Mouse (Mus musculus): Measurements from ENCODE around the gene Glipr1l2. TPM values are rescaled to one million over a fixed set of nuclear protein-coding genes. Genes with fewer than 3 reads are reported as not detected.
"Not testable (repeated sequence)": the region's sequence is repeated elsewhere in the genome, so short reads cannot be mapped to it uniquely, and the experiment has no call there.

Gene Glipr1l2
- not detected in 2 replicates for polyA plus RNA-seq (2012; rRNA removed)

DNA sequence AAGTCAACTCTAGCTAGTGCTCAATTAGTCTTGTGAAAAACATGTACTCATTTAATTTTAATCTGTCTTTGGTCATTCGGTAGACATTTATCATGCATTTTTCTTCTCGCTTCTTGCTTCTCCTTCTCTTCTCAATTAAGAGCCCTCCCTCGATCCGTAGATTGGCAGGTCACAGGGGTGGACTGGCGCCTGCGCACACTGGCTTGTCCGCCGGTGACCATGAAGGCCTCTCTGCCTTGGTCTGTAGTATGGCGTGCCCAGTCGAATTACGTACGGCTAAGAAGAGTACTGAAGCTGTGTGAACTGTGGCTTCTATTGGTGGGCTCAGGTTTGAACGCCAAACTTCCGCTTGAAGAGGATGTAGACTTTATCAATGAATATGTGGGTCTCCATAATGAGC is at the start of gene Glipr1l2:
Gene Glipr1l2 (plus strand): TSS at position 198 of the 400 bp plus-strand sequence.
- no peak for DNase-seq (ENCODE audit: extremely low spot score in 1 of 2, low spot score in 1 of 2)

DNA sequence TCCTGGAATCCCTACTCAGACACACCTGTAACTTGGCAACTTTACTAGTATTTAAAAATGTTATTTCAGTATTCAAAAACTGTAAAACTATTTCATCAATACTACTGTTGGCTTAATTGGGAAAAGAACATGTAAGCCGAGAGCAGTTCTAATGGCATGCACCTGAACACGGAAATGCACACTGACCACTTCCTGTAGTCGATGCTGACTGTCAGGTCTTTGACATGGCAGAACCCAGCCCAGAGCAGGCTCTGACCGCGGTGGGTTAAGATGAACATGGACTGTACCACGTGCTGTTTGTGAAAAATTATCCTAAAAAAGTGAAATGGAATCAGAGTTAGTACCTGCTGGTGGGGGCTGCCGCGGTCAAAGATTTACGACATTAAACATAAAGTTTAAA is 39.6 kb upstream of the Glipr1l2 start:
- DNase-seq (ENCODE audit: extremely low spot score in 1 of 2, low spot score in 1 of 2): not testable (repeated sequence)

DNA sequence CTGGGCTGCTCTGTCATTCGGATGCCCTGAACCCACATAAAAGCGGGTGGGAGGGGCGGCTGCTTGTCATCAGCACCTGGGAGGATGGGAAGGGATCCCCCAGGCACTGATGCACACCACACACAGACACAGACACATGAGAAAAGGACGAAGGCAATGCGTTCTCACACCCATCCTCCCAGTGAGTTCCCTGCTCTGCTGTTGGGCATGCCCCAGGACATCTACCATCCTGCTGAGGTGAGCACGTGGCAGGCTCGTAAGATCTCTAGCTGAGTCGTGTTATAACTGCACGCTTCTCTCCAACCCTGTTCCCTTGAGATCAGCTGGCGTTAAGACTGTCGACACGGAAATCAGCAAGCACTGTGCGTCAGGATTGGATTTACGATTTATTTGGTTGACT is 38.9 kb upstream of the Glipr1l2 start:
- not testable (repeated sequence) for DNase-seq (ENCODE audit: extremely low spot score in 1 of 2, low spot score in 1 of 2)

GRCm38 (mm10) chr10:112051220-112051619 is 31.9 kb upstream of the Glipr1l2 start:
- DNase-seq (ENCODE audit: extremely low spot score in 1 of 2, low spot score in 1 of 2): no peak

DNA sequence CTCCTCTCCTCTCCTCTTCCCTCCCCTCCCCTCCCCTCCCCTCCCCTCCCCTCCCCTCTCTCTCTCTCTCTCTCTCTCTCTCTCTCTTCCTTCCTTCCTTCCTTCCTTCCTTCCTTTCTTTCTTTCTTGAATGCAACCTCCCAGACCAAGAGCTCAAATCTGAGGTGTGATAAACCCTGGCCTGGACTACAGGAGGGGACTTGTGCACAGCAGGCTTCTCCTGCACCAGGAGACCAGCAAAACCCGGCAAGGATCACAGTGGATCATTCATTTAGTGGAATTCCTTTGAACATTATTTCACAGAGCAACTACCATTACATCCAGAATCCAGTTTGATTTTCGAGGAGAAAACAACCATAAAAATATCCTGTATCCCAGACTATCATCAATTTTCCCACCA is 31.2 kb upstream of the Glipr1l2 start:
- DNase-seq (ENCODE audit: extremely low spot score in 1 of 2, low spot score in 1 of 2): peak in 1 of 2 experiments; percentile 6

GRCm38 (mm10) chr10:112059702-112060582 is 23.2 kb upstream of the Glipr1l2 start, which contains the start of gene Glipr1l1:
TSS of gene Glipr1l1 (plus strand) at chr10:112060189.
- peak; percentile 79 to 88 for DNase-seq (ENCODE audit: extremely low spot score in 1 of 2, low spot score in 1 of 2)

- DNase-seq (ENCODE audit: extremely low spot score in 1 of 2, low spot score in 1 of 2): not testable (repeated sequence)
Measured at GRCm38 (mm10) chr10:112060583-112060934, 22.6 kb upstream of the Glipr1l2 start.

DNA sequence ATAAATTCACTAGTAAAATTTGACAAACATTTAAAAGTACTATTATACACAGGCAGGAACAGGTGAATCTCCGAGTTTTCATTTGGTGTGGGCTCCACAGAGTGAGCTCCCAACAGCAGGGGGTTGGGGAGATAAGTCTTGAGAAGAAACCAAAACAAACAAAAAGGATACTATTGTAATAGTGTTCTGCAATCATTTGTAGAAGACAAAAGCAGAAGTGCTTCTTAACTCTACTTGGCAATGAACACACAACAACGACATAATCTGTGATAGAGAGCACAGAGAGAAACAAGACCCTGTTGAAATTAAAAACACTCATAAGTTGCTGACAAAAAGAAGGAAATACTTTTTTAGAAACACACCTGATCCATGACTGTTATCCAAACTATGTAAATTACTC is 3.1 kb upstream of the Glipr1l2 start:
- no peak for DNase-seq (ENCODE audit: extremely low spot score in 1 of 2, low spot score in 1 of 2)

DNA sequence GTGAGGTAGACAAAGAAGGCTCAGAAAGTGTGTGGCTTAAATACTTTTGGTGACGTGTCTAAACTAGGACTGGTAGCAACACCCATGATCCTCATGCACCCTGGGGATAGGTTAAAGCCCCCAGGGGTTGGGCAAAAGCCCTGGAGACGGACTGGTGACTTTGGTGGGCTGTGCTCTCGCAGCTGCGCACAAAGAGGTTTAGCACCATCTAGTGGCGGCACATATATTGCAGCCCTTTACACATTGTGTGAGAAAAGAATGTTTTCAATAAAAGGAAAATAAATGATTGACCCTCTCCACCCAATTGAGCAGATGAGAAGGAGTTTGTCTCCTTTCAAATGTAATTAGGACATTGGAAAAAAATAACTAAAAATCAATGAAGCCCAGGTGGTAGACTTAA is 22.6 kb downstream of the Glipr1l2 start:
- peak; percentile 7 to 76 for DNase-seq (ENCODE audit: extremely low spot score in 1 of 2, low spot score in 1 of 2)

DNA sequence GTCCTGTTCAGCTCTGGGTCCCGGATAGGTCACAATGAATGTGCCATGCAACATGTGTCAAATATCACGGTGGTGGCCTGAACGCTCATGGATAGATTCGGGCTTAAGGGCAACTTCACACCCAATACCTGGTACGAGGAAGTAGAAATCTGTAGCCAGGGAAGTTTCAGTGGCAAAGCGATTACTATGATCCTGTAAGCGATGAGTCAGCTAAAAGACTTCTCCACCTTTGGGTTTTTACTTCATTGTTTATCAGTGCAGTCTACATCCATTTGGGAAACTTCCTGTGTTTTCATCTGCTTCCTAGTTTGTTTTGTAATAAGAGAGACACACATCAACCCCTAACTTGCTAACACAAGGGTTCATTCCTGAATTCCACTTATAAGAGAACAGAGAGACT is 27.2 kb downstream of the Glipr1l2 start:
- no peak for DNase-seq (ENCODE audit: extremely low spot score in 1 of 2, low spot score in 1 of 2)

DNA sequence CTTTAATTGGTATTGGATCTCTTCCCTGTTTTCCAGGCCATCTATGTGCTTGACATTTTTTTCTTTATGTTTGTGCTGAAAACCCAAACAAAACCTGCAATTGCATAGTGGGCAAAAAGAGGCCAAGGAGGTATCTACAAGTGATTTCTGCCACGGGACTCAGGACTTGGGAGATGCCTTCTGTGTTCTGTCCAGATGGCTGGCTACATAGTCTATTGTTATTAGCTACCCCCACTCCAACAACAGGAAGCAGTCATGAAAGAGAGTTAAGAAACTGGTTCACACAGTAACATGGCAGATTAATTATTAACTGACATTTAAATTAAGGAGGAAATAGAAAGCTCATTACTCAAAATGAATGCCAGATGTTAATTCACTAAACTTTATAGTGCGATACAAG is 41.9 kb downstream of the Glipr1l2 start:
- DNase-seq (ENCODE audit: extremely low spot score in 1 of 2, low spot score in 1 of 2): not testable (repeated sequence)

- not testable (repeated sequence) for DNase-seq (ENCODE audit: extremely low spot score in 1 of 2, low spot score in 1 of 2)
Measured at GRCm38 (mm10) chr10:112127682-112128230, 44.6 kb downstream of the Glipr1l2 start.

DNA sequence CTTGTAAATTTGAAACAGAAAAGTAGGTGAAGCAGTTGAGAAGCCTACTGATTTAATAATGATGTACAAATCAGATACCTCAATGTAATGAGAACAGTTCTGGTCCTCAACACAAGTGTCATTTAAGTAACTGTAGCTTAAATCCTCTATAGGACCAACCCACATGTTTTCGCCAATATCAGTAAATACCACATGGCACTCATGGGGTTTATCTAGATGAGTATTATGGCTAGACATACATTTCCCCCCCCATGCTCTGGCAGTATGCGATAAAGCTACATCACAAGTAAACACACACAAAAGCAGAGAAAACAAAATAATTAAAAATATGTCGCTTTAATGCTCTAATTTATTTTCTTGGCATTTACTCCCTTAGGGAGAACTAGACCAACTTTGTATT is 49.0 kb downstream of the Glipr1l2 start:
- no peak for DNase-seq (ENCODE audit: extremely low spot score in 1 of 2, low spot score in 1 of 2)

DNA sequence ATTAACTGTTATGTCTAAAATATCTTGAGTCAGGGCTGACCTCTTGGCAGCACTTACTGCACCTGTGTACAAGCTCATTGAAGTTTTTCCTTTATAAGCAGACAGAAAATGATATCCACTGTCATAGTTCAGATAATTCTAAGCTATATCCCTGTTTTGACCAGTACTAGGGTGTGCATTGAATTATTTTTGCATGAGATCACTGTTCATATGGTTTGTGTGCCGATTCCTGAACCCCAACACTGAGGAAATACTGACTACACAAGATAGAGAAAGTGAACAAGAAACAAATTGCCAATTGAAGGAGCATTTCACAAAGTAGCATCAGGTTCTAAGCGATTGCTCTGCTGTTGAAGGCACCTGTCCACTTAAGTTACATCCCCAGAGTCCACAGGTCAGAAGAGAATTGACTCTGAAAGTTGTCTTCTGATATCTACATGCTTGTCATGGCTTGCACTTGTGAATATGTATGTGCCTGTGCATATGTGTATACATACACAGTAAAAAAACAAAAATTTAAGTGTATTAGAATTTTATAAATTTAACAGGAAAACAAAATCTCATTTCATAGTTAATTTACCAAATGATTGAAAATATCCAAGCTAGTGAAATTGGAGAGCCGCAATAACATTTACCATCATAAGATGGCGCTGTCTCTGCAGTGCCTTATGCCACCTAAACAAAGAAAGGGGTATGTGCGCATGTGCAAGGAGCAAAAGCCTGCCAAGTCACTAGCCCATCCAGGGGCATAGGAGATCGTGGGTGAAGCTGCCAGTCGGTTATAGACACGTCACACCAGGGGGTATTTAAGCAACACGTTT is 55.1 kb downstream of the Glipr1l2 start:
- peak; percentile 31 to 72 for DNase-seq (ENCODE audit: extremely low spot score in 1 of 2, low spot score in 1 of 2)

- DNase-seq (ENCODE audit: extremely low spot score in 1 of 2, low spot score in 1 of 2): no peak
Measured at GRCm38 (mm10) chr10:112138871-112139430, 55.8 kb downstream of the Glipr1l2 start.

DNA sequence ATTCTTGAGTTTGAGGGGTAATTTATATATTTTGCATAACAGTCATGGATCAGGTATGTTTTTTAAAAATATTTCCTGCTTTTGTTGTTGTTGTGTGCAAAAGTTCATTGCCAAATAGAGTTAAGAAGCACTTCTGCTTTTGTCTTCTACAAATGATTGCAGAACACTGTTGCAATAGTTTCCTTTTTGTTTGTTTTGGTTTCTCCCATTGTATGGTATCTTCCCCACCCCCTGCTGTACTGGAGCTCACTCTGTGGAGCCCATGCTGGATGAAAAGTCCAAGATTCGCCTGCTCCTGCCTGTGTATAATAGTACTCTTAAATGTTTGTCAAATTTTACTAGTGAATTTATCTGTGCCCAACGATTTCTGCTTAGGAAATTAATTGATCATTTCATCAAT is 56.7 kb downstream of the Glipr1l2 start:
- no peak for DNase-seq (ENCODE audit: extremely low spot score in 1 of 2, low spot score in 1 of 2)

Other genes starting within 250 kb of the Glipr1l2 start
- 26.4 and 30.3 TPM in 2 replicates for gene Krr1, start 110.7 kb upstream of the Glipr1l2 start, polyA plus RNA-seq (2012; rRNA removed)
- 1.8 and 2.2 TPM in 2 replicates for gene Glipr1, start 80.7 kb upstream of the Glipr1l2 start, polyA plus RNA-seq (2012; rRNA removed)
- not detected in 2 replicates for gene Glipr1l1, start 23.2 kb upstream of the Glipr1l2 start, polyA plus RNA-seq (2012; rRNA removed)
- 0.17 TPM in 1 of 2 replicates, not detected in the other for gene Glipr1l3, start 77.0 kb downstream of the Glipr1l2 start, polyA plus RNA-seq (2012; rRNA removed)
- gene Caps2, start 80.3 kb downstream of the Glipr1l2 start, polyA plus RNA-seq (2012; rRNA removed): 0.25 and 0.46 TPM in 2 replicates
- gene Kcnc2, start 187.8 kb downstream of the Glipr1l2 start, polyA plus RNA-seq (2012; rRNA removed): 50.3 and 53.9 TPM in 2 replicates